Mouse (Mus musculus) midbrain, embryonic 16.5 days (tissue): ENCODE results near the gene Hsp90ab1. TPM values are rescaled to one million over a fixed set of nuclear protein-coding genes. Genes with fewer than 3 reads are reported as not detected.

Experiments
- ATAC-seq: fragments of 200-750 bp; cut with Nextera tagmentation; 2 replicates; pipeline ENCODE4 v1.8.0; 2017; ENCODE audit warnings: moderate TSS enrichment
- H3K27ac ChIP-seq: fragments of 300-500 bp; sonication (generic); 2 replicates; pipeline ENCODE4 v1.5.1; 2014; ENCODE audit warnings: mild to moderate bottlenecking, low read length, mixed read lengths
- H3K27me3 ChIP-seq: fragments of 300-500 bp; sonication (generic); 2 replicates; pipeline ENCODE4 v1.6.1; 2014; ENCODE audit warnings: low read depth, low read length, mixed read lengths; ENCODE audit not compliant: control insufficient read depth, insufficient read depth
- H3K36me3 ChIP-seq: fragments of 300-500 bp; sonication (generic); 2 replicates; pipeline ENCODE4 v1.6.1; 2014; ENCODE audit warnings: mild to moderate bottlenecking, low read length, moderate library complexity, mixed read lengths; ENCODE audit not compliant: control insufficient read depth, insufficient read depth
- H3K4me1 ChIP-seq: fragments of 300-500 bp; sonication (generic); 2 replicates; pipeline ENCODE4 v1.6.1; 2014; ENCODE audit warnings: mild to moderate bottlenecking, low read length, mixed read lengths; ENCODE audit not compliant: control insufficient read depth, insufficient read depth
- H3K4me2 ChIP-seq: fragments of 300-500 bp; sonication (generic); 2 replicates; pipeline ENCODE4 v1.6.1; 2014; ENCODE audit warnings: mild to moderate bottlenecking, low read length, mixed read lengths
- H3K4me3 ChIP-seq: fragments of 300-500 bp; sonication (generic); 2 replicates; pipeline ENCODE4 v1.5.1; 2014; ENCODE audit warnings: low read depth, mild to moderate bottlenecking, low read length, moderate library complexity, mixed read lengths
- H3K9ac ChIP-seq: fragments of 300-500 bp; sonication (generic); 2 replicates; pipeline ENCODE4 v1.6.1; 2014; ENCODE audit warnings: low read depth, low read length, mixed read lengths
- H3K9me3 ChIP-seq: fragments of 300-500 bp; sonication (generic); replicated peaks from 2 replicates; pipeline ENCODE4 v1.6.1; 2014; ENCODE audit warnings: mild to moderate bottlenecking, low read length, mixed read lengths; ENCODE audit not compliant: control insufficient read depth, poor library complexity, severe bottlenecking
- WGBS: fragments of 180-500 bp; shearing (Covaris S2); extraction: QIAGEN DNeasy Blood & Tissue Kit; methylation state at CpG from one replicate; pipeline ENCODE4 v1.1.7; 2014; 5-methylcytosine and 5-hydroxymethylcytosine counted together
- polyA plus RNA-seq: library from polyadenylated mRNA; unstranded; fragments of >200 nt; fragmentation: Nextera tagmentation; extraction: Ambion mirVana; gene quantifications from 2 replicates; pipeline ENCODE4 v1.2.1, GENCODE M21; 2015

Gene Hsp90ab1
- polyA plus RNA-seq, 1 experiment from 2014 or later: 1,403 TPM

- 67% methylated on average over 5 of the region's 7 CpGs for WGBS
- no peak overlapping the region for H3K9ac ChIP-seq
Measured at GRCm38 (mm10) chr17:45557246-45557824, 15.7 kb downstream of the Hsp90ab1 start.

DNA sequence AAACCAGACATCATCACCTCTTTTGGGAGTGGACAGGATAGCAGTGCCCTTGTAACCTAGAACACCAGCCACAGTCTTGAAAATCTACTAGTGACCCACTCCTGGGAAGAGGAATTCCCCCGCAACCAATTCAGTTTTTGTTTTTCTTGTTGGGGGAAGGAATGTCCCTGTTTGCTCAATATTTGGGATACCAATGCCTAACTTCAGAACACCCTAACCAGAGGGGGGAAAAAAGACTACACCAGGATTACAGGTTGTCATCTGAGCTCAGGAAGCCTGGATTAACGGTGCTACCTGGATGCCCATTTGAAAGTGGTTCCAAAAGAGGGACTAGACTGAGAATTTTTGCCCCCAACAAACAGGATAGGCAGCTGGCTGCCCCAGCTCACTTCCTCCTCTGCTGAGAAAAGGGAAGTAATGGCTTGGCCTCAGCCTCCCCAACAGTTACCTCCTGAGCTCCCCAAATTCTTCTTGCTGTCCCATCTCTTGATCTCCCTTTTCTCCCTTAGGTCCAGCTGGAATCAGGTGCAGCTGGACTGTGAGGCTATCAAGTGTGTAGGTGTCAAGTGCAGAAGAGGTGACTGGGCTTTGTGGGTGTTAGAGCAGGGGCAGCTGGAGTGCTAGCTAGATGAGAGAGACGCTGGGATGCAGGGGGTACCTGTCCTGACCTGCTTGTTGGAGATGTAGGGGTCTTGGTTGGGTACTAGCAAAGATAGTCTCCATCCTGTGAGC is 16.4 kb downstream of the Hsp90ab1 start:
- Histone ChIP-seq H3K9me3 (no peaks in the 10 kb centered on the region), H3K4me2 (peak overlapping the region; percentile 99), H3K9ac (peak overlapping the region; percentile 64), H3K36me3 (no peaks in the 10 kb centered on the region), H3K4me3 (peak overlapping the region; percentile 66), H3K4me1 (peaks cover 14% of the 10 kb centered on the region), H3K27me3 (no peaks in the 10 kb centered on the region; the same call in 1 of the 2 replicates), H3K27ac (no peak overlapping the region)
- no peak for ATAC-seq
- 72% methylated on average over 3 of the region's 3 CpGs for WGBS

More at GRCm38 (mm10) chr17:45557246-45557824, 15.7 kb downstream of the Hsp90ab1 start:
- no peak overlapping the region for H3K27ac ChIP-seq
- H3K27me3 ChIP-seq: no peaks in the 10 kb centered on the region; the same call in 1 of the 2 replicates
- no peak for ATAC-seq
- no peaks in the 10 kb centered on the region for H3K9me3 ChIP-seq
- H3K36me3 ChIP-seq: no peaks in the 10 kb centered on the region
- no peak overlapping the region for H3K4me3 ChIP-seq
- H3K4me1 ChIP-seq: peaks cover 10% of the 10 kb centered on the region
- H3K4me2 ChIP-seq: no peak overlapping the region

DNA sequence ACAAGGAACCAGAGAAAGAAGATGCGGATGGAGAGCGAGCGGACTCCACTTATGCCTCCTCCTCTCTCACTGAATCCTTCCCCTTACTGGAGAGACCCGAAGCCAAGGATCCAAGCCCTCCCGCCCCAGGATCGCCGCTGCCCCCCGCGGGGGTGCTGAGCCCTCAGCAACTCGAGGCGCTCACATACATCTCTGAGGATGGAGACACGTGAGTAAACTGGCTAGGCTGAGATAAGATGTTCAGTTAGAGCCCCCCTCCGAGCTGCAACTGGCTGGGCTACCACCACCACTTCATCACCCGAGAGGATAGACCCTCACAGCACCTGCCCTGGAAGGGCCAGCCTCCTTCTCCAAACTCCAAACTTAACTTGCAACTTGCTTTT is 17.0 kb downstream of the Hsp90ab1 start:
- H3K4me2 ChIP-seq: peak overlapping the region; percentile 99
- H3K36me3 ChIP-seq: no peaks in the 10 kb centered on the region
- H3K9me3 ChIP-seq: no peaks in the 10 kb centered on the region
- H3K27me3 ChIP-seq: no peaks in the 10 kb centered on the region; the same call in 1 of the 2 replicates
- peaks cover 14% of the 10 kb centered on the region for H3K4me1 ChIP-seq
- 2% methylated on average over 14 of the region's 14 CpGs for WGBS
- H3K9ac ChIP-seq: peak overlapping the region; percentile 64
- H3K27ac ChIP-seq: no peak overlapping the region
- ATAC-seq: no peak; the same call in 1 of the 2 replicates
- peak overlapping the region; percentile 66 for H3K4me3 ChIP-seq

DNA sequence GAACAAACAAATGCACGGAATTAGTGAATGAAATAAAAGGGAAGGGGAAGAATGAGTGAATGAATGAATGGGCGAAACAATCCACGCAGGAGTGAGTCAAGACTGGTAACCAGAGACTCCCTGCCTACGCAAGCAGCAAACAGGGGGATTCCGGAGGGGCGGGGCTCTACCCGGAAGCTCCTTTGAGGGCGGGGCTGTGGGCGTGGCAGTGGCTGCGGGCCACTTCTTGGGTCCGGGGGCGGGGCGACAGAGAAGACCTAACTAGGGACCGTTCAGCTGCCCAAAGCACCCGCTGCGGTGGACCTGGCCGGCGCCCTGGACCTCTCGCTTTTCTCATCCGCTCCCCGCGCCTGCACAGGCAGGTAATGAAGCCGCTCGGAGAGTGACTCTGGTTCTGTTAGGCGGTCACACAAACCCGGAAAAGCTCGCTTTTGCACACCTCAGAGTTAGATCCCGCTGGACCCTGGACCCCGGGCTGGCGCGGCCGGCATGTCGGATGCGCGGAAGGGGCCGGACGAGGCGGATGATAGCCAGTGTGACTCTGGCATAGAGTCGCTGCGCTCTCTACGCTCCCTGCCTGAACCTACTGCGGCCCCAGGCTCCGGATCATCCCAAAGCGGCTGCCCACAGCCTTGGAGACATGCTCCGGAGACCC is 17.5 kb downstream of the Hsp90ab1 start, which contains the start of gene Nfkbie:
Gene Nfkbie (plus strand): TSS at position 252 of the 655 bp plus-strand sequence.
- WGBS: 0% methylated on average over 45 of the region's 45 CpGs
- Histone ChIP-seq H3K4me3 (peak within 1 kb of the TSS; percentile 66), H3K4me2 (peak within 1 kb of the TSS; percentile 99), H3K9ac (peak within 1 kb of the TSS; percentile 64), H3K9me3 (no peaks in the 10 kb centered on the region), H3K27me3 (no peaks in the 10 kb centered on the region; the same call in 1 of the 2 replicates), H3K4me1 (peaks cover 14% of the 10 kb centered on the region), H3K36me3 (no peaks in the 10 kb centered on the region), H3K27ac (0 out of 2 replicates have a peak within 1 kb of the TSS, but pooled peaks have one; percentile 11)
- ATAC-seq: peak; percentile 57

DNA sequence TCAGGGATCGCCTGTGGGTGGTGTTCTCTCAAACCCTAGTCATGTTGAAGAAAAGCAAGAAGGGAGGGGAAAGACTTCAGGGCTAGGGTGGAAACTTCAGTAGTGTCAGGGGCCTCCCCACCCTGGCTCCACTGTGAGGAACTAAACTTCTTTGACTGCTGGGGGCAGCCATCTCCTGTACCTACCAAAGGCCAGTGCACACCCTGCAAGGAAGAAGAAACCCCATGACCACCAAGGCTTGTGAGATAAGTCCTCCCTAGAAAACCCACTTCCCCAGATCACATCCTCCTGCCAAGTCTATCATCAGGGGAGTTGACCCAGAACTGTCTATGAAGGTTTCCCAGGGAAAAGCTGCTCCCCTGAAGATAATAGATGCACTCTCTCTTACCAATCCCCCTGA is 18.7 kb downstream of the Hsp90ab1 start:
- Histone ChIP-seq H3K27me3 (no peaks in the 10 kb centered on the region; the same call in 1 of the 2 replicates), H3K36me3 (no peaks in the 10 kb centered on the region), H3K9ac (0 out of 2 replicates have a peak overlapping the region, but pooled peaks have one; percentile 10), H3K27ac (no peak overlapping the region), H3K9me3 (no peaks in the 10 kb centered on the region), H3K4me1 (peaks cover 20% of the 10 kb centered on the region), H3K4me3 (no peak overlapping the region), H3K4me2 (no peak overlapping the region)
- no peak for ATAC-seq
- WGBS: 33% methylated on average over 1 of the region's 1 CpGs

DNA sequence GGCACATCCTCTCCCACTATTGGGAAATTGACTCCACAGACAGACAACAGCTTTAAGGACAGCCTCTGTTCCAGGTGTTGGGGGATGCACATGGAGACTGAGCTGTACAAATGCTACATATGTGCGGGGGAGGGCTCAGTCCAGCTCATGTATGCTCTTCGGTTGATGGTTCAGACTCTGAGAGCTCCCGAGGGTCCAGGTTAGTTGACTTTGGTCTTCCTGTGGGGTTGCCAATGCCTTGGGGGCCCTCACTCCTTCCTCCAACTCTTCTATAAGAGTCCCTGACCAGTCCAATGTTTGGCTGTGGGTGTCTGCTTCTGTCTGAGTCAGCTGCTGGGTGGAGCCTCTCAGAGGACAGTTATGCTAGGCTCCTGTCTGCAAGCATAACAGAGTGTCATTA is 20.0 kb downstream of the Hsp90ab1 start:
- no peak for ATAC-seq
- H3K4me2 ChIP-seq: no peak overlapping the region

GRCm38 (mm10) chr17:45551816-45552451 is 21.1 kb downstream of the Hsp90ab1 start:
- Histone ChIP-seq H3K9me3 (no peaks in the 10 kb centered on the region), H3K36me3 (peaks cover 2% of the 10 kb centered on the region), H3K4me1 (peaks cover 35% of the 10 kb centered on the region), H3K27me3 (peaks cover 2% of the 10 kb centered on the region), H3K27ac (no peak overlapping the region), H3K4me2 (no peak overlapping the region; the same call in 1 of the 2 replicates), H3K4me3 (no peak overlapping the region), H3K9ac (no peak overlapping the region)
- WGBS: 2% methylated on average over 8 of the region's 8 CpGs
- no peak for ATAC-seq

More for the DNA sequence above, 20.0 kb downstream of the Hsp90ab1 start:
- Histone ChIP-seq H3K9me3 (no peaks in the 10 kb centered on the region), H3K4me1 (peaks cover 24% of the 10 kb centered on the region), H3K4me3 (no peak overlapping the region), H3K36me3 (no peaks in the 10 kb centered on the region), H3K9ac (no peak overlapping the region), H3K27ac (no peak overlapping the region), H3K27me3 (no peaks in the 10 kb centered on the region; the same call in 1 of the 2 replicates)
- WGBS: 86% methylated on average over 3 of the region's 3 CpGs

- H3K27ac ChIP-seq: no peak overlapping the region
- H3K9me3 ChIP-seq: no peaks in the 10 kb centered on the region
- H3K4me2 ChIP-seq: no peak overlapping the region
- 50% methylated on average over 7 of the region's 7 CpGs for WGBS
- no peak overlapping the region for H3K4me3 ChIP-seq
- H3K9ac ChIP-seq: no peak overlapping the region
- peaks cover 6% of the 10 kb centered on the region for H3K36me3 ChIP-seq
- peaks cover 32% of the 10 kb centered on the region for H3K4me1 ChIP-seq
- no peak for ATAC-seq
- peaks cover 8% of the 10 kb centered on the region for H3K27me3 ChIP-seq
Measured at GRCm38 (mm10) chr17:45551249-45551796, 21.7 kb downstream of the Hsp90ab1 start.
